Mouse (Mus musculus) thymus, postnatal 36 days (tissue): ENCODE measurements around the gene Smurf2.

Experiments
- DNase-seq, 2 experiments: peaks; one replicate each; pipeline ENCODE4 v3.0.0; 2022; ENCODE audit warnings: mixed read lengths in 2 of 2

The Smurf2 gene

DNA sequence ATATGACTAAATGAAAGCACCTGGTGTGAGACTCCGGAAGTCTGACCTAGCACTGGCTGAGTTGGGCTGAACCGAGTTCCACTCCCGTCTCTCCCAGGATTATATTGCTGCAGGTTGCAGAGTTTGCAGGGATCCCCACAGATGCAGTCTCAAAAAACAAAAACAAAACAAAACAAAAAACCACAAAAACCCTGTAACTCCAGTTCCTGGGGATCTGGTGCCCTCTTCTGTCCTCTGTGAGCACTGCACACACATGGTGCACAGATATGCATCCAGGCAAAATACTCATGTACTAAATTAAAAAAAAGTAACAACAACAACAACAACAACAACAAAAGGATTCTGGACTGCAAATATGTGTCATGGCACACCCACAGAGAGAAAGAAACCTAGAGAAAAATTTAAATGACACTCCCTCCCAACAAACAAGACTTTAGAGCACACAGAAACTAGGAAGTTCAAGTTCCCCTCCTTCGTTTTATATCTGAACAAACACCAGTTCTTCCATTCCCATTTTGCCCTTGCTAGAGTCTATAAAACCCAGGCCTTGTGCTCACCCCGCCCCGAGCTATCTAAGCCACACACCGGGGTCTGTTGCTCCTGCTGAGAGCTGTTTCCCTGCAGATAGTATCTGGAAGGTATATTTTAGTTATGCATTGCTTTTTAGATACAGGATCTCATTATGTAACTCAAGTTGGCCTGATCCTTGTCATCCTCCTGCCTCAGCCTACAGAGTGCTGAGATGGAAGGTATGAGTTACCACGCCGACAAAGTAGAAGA, 150.1 kb downstream of the Smurf2 start:
- peak; percentile 50 to 58 for DNase-seq
